Mouse (Mus musculus): ENCODE measurements around the gene Atp8b2. TPM values are rescaled to one million over a fixed set of nuclear protein-coding genes. Genes with fewer than 3 reads are reported as not detected.

The Atp8b2 gene
- total RNA-seq, 2 experiments from 2014 or later: 79.1 to 94.6 TPM

DNA sequence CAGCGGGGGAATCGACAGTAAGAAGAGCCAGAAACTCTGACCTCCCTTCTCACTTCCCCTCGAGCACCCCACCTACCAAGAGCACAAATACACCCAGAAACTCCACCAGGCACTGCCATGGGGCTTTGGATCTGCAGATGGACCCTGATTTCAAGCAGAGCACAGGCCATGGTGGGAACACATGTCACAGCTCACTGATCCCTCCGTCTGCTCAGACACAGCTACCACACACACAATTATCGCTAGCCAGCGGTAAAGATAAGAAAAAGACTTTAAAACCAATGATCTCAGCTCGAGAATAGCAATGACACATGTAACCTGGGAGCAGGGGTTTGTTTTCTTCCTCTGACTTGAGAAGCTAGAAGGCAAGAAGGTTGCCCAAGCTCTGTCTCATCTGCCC is 5.2 kb upstream of the Atp8b2 start:
- no peak overlapping the region for H3K27ac ChIP-seq
- no peak for TF ChIP-seq CTCF (conservative IDR thresholded peaks at IDR 0.05)
- DNase-seq (ENCODE audit: low spot score in 2 of 2): no peak
- H3K4me3 ChIP-seq: no peak overlapping the region

DNA sequence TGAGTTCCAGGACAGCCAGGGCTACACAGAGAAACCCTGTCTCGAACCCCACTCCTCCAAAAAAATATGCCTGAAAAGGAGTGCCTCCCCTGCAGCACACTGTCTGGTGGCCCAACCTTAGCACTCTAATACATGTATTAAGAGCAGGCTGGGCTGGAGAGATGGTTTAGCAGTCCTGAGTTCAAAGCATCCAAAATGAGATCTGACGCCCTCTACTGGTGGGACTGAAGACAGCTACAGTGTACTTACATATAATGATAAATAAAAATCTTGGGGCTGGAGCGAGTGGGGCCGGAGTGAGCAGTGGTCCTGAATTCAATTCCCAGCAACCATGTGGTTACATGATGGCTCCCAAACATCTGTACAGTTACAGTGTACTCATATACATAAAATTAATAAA is 3.6 kb upstream of the Atp8b2 start:
- TF ChIP-seq CTCF (conservative IDR thresholded peaks at IDR 0.05): peak; percentile 74
- Histone ChIP-seq H3K4me3 (no peak overlapping the region), H3K27ac (no peak overlapping the region)
- DNase-seq (ENCODE audit: low spot score in 2 of 2): no peak

GRCm38 (mm10) chr3:89965972-89966371 is 2.7 kb upstream of the Atp8b2 start:
- H3K4me3 ChIP-seq: no peak overlapping the region
- H3K27ac ChIP-seq: no peak overlapping the region
- TF ChIP-seq CTCF (conservative IDR thresholded peaks at IDR 0.05): no peak
- no peak for DNase-seq (ENCODE audit: low spot score in 2 of 2)

DNA sequence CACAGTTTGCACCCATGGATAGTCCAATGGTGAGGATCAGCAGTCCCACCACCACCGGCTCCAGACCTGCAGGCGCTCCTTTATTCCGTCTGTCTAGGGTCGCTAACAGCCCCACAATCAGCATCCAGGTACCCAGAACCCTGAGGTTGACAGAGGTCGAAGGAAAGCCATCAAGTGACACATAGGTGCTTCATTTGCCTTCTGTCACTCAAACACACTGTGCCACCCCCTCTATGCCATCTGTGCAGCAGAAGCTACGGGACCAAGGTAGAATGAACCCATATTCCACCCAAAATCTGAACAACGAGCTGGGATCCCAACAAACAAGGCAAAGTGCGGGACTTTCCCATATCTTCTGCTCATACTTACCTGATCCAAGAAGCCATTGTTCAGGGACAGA is 2.2 kb upstream of the Atp8b2 start:
- Histone ChIP-seq H3K4me3 (no peak overlapping the region), H3K27ac (no peak overlapping the region)
- no peak for DNase-seq (ENCODE audit: low spot score in 2 of 2)
- TF ChIP-seq CTCF (conservative IDR thresholded peaks at IDR 0.05): no peak

DNA sequence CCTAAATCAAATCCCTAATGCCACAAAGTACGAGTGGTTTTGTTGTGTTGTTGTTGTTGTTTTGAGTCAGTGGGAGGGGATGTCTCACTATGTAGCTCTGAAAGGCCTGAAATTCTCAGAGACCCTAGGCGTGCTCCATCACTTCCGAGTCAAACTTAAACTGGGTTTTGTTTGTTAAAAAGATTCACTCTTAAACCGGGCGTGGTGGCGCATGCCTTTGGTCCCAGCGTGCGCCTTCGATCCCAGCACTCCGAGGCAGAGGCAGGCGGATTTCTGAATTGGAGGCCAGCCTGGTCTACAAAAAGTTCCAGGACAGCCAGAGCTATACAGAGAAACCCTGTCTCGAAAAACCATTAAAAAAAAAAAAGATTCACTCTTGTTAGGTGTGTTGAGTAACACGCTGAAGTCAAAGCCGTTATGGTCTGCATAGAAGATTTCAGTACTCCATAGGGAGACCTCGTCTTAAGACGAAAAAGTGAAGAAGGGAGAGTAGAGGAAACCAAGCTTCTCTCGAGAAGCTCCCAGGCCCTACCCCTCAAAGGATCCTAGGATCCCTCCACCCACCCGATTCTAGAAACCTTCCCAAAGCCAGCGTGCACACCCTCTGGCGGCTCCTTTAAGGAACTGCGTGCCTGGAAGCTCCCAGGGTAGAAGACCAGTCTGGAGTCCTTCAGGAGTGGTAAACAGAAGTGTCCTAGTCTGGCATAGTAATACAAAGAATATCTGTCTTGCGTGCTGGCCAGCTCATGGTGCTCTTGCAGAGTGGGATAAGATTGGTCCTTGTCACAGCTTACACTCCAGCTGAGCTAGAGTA is 825 bp upstream of the Atp8b2 start:
- DNase-seq (ENCODE audit: low spot score in 2 of 2): peak; percentile 61 to 66
- Histone ChIP-seq H3K4me3 (peak overlapping the region; percentile 91), H3K27ac (peak overlapping the region; percentile 96)
- TF ChIP-seq CTCF (conservative IDR thresholded peaks at IDR 0.05): peak; percentile 93

DNA sequence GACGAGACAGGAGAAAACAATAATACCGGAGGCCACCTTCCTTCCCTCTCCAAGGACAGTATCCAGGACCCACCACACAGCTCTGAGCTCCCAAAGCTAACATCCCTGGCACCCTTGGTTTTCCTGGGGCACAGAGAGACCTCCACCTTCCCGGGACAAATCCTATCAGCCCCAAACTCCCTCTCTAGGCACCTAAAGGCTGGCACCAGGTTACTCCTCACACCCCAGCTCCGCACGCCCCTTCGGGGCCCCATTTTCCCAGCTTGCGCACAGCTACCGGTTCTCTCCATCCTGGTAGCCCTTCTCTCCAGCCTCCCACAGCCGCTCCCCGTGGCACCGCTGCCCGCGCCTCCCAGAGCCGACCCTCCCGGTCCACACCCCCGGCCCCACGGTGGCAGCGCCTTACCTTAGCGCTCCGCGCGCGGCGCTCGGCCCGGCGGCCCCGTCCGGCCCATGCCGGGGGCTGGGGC is 522 bp downstream of the Atp8b2 start:
- peak overlapping the region; percentile 91 for H3K4me3 ChIP-seq
- no peak for TF ChIP-seq CTCF (conservative IDR thresholded peaks at IDR 0.05)
- DNase-seq (ENCODE audit: low spot score in 2 of 2): no peak
- H3K27ac ChIP-seq: peak overlapping the region; percentile 96

DNA sequence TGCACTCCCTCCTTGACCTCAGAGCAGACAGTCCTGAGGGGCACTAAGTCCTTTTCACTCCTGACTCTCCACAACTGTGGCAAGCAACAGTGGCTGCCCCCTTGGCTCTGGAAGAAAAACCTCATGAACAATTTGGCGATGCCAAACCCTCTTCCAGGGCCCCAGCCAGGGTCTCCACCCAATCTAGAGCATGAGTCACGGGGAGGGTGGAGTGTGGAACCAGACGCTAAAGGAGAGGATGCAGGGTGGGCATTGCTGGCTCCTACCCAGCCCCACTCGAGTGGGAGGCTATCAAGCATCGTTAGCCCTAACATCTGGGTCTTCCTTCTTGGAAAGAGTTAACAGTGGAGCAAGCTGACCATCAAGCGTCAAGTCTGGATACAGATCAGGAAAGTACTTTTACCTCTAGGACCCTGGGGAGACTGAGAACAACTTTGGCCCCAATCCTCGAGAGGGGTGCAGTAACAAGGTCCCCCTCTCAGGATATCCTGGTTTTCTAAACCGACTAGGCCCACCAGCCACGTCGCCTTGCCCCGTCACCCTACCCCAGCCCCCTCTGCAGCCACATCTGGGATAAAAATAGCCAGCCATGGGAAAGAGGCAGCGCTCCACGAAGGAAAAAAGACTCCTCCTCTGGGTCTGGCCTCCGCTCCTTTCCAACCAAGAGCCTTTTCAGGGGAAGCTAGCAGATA is 1.1 kb downstream of the Atp8b2 start:
- DNase-seq (ENCODE audit: low spot score in 2 of 2): no peak
- TF ChIP-seq CTCF (conservative IDR thresholded peaks at IDR 0.05): no peak
- Histone ChIP-seq H3K4me3 (peak overlapping the region; percentile 91), H3K27ac (peak overlapping the region; percentile 96)

DNA sequence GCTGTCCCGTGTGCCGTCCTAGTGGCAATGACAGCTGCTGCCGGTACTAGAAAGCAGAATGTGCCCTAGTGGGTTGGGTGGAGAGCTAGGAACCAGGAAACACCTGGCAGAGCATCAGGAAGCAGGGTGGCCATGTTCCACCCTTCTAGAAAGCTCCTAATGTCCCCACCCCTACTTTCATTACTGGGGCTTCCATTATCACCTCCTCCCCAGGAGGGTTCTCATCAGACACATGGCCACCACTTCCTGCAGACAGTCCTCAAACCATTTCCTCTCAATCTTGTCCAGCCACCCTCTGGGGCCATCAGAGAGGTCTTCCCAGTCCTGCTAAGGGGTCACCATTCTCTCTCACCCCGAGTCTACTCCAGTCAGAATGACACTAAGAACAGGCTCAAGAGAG is 1.9 kb downstream of the Atp8b2 start:
- TF ChIP-seq CTCF (conservative IDR thresholded peaks at IDR 0.05): no peak
- Histone ChIP-seq H3K4me3 (peak overlapping the region; percentile 91; the same call in 1 of the 2 replicates), H3K27ac (peak overlapping the region; percentile 96)
- no peak for DNase-seq (ENCODE audit: low spot score in 2 of 2)

DNA sequence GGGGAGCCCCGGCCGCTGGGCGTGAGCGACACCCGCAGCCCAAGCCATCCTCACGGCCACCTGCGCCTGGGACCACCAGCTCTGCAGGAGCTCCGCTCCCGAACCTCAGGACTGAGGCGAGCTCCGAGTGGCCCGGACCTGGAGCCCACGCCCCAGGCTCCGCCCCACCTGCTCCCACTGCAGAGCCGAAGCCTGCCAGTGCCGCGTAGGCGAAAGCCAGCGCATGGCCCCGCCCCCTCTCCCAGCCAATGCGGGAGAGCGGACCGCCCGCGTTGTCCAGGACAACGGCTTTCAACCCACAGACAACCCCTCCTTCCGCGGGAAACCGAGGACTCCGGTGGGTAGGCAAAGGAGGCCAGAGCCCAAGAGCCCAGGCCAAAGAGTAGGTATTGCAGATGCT is 2.8 kb downstream of the Atp8b2 start:
- peak overlapping the region; percentile 93 for H3K27ac ChIP-seq
- DNase-seq (ENCODE audit: low spot score in 2 of 2): peak; percentile 94 to 96
- H3K4me3 ChIP-seq: peak overlapping the region; percentile 95
- no peak for TF ChIP-seq CTCF (conservative IDR thresholded peaks at IDR 0.05)

GRCm38 (mm10) chr3:89959435-89959834 is 3.9 kb downstream of the Atp8b2 start:
- peak overlapping the region; percentile 95 for H3K4me3 ChIP-seq
- DNase-seq (ENCODE audit: low spot score in 2 of 2): peak; percentile 42 to 79
- TF ChIP-seq CTCF (conservative IDR thresholded peaks at IDR 0.05): no peak
- peak overlapping the region; percentile 93 for H3K27ac ChIP-seq

DNA sequence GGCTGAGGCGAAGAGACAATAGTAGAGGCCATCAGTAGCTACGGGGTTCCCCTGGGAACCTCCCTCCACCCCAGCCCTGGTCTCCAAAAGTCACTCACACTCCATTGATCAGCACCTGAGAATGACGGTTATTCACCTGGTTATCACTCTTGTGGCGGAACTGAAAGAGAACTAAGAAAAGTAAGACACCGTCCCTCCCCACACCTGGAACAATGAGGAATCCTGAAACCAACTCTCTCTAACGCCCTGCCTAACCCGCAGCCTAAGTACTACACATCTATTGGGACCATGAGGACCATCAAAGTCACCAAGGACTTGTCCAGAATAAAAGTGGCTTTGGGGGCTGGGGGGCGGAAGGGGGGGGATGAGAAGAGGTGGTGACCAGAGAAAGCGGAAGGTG is 5.4 kb downstream of the Atp8b2 start:
- no peak for DNase-seq (ENCODE audit: low spot score in 2 of 2)
- H3K27ac ChIP-seq: no peak overlapping the region
- no peak overlapping the region for H3K4me3 ChIP-seq
- TF ChIP-seq CTCF (conservative IDR thresholded peaks at IDR 0.05): no peak

- no peak for TF ChIP-seq CTCF (conservative IDR thresholded peaks at IDR 0.05)
- no peak overlapping the region for H3K27ac ChIP-seq
Observed at GRCm38 (mm10) chr3:89956177-89956971, 6.9 kb downstream of the Atp8b2 start.

DNA sequence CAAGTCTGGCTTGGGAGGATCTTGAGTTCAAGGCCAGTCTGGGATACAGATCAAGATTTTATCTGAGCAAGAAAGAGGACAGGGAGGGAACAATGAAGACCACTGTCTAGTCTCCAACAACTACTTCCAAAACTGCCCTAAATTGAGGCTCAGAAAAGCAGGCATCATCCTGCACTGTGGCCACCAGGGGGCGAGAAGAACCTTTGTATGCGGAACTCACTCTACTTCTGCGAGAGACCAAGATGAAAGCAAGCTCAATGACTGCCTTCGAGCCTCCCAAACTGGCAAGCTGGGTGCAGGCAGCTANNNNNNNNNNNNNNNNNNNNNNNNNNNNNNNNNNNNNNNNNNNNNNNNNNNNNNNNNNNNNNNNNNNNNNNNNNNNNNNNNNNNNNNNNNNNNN is 9.9 kb downstream of the Atp8b2 start:
- TF ChIP-seq CTCF (conservative IDR thresholded peaks at IDR 0.05): peak; percentile 96
- no peak overlapping the region for H3K4me3 ChIP-seq
- H3K27ac ChIP-seq: peak overlapping the region; percentile 9; the same call in 1 of the 2 replicates

More at GRCm38 (mm10) chr3:89956177-89956971, 6.9 kb downstream of the Atp8b2 start:
- DNase-seq (ENCODE audit: low spot score in 2 of 2): no peak
- no peak overlapping the region for H3K4me3 ChIP-seq

More for the DNA sequence above, 9.9 kb downstream of the Atp8b2 start:
- peak; percentile 70 to 86 for DNase-seq (ENCODE audit: low spot score in 2 of 2)

All from layer of hippocampus, adult 2 months (tissue).